Mouse (Mus musculus) spleen, postnatal 10 days (tissue): ENCODE data around the gene Smpdl3b.
"Not testable (repeated sequence)": the region's sequence is repeated elsewhere in the genome, so short reads cannot be mapped to it uniquely, and the experiment has no call there.

Source experiments
- DNase-seq, 2 experiments: peaks; one replicate each; pipeline ENCODE4 v3.0.0; 2021 to 2022; ENCODE audit warnings: low spot score in 2 of 2

Smpdl3b gene

DNA sequence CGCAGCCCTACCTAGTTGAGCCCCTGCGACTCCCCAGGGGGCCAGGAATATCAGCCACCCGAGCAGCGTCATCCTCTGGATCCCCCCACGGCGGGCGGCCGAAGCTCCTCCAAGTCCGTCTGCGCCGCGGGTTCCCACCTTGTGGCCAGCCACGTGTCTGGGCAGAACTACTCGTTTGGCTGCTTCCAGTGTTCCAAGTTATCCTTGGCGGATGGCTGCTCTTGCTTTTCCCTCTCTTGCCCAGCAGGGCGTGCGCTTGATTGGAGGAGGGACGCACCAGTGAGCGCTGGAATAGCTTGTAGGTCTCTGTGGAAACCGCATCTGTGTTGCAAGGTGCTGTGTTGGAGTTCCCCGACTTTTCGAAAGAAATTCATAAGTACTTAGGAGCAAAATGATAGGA is at the start of gene Smpdl3b:
Smpdl3b (minus strand) TSS at position 279 of the 400 bp plus-strand sequence.
- DNase-seq, result peak in 1 of 2 experiments; percentile 32

DNA sequence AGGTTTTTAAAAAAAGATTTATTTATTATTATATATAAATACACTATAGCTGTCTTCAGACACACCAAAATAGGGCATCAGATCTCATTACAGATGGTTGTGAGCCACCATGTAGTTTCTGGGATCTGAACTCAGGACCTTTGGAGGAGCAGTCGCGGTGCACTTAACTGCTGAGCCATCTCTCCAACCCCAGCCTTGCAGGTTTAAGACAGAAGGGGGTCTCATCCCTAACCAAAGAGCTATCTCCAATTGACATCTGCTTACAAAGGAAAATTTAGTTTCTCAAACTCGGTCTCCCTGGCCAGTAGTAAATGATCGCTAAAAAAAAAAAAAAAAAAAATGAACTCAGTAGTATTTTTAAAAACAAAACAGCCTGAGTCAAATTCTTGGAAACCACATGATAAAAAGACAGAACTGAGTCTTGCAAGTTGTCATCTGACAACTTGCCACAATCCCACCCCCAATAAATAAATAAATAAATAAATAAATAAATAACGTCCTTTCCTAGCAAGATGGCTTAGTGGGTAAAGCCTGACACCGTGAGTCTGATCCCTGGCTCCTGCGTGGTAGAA is 49.7 kb upstream of the Smpdl3b start:
- no peak for DNase-seq

DNA sequence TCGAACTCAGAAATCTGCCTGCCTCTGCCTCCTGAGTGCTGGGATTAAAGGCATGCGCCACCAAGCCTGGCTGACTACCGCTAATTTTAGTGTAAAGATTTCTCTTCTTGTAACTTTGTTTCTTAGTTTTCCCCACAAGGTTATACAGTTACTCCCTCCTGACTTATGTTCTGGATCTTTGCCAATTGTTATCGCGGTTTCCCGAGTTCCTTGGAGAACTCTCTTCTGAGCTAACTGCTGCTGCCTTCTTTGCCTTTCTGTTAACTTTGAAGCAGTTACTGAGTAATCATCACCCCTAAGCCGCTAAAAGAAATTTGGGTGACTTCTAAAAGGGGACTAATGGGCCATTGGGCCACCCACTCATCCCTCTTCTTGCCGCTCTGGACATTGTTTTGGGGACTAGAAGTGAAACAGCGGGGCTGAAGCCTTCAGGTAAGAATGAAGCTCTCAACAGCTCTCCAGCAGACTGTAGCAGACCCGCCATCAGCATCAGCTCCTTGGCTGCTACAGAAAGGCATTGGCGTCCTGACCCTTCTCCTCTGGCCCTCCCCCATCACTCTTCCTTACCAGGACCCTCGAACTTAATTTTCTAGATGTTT is 48.6 kb upstream of the Smpdl3b start:
- no peak for DNase-seq

- peak in 1 of 2 experiments; percentile 45 for DNase-seq
Measured at GRCm38 (mm10) chr4:132805146-132805545, 48.1 kb upstream of the Smpdl3b start.

DNA sequence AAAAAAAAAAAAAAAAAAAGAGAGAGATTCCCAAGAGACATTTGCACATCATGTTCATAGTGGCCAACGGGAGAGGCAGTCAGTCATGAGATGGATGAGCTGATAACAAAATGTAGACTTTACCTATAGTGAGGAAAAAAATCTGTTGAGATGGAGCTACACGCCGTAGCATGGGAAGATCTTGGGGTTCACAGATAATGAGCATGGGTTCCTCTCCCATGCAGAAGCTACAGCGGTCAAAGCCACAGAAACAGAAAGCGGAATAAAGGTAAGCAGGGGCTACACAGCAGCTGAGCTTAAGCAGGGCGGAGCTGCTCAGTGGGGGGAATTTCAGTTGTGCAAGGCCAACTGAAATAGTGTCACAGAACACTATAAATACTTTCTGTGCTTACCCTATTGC is 47.3 kb upstream of the Smpdl3b start:
- DNase-seq, result peak in 1 of 2 experiments; percentile 44

GRCm38 (mm10) chr4:132803876-132804275 is 46.8 kb upstream of the Smpdl3b start:
- DNase-seq, result no peak

DNA sequence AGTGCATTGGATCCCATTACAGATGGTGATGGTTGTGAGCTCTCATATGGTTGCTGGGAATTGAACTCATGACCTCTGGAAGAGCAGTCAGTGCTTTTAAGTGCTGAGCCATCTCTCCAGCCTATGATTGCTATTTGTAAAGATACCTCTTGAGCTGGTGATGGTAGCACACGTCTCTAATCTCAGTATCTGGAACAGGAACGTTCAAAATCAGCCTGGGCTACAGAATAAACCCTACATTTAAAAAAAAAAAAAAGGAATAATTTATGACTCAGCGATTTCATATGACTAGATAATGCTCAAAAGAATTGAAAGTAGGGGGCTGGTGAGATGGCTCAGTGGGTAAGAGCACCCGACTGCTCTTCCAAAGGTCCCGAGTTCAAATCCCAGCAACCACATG is 46.2 kb upstream of the Smpdl3b start:
- DNase-seq, result no peak

DNA sequence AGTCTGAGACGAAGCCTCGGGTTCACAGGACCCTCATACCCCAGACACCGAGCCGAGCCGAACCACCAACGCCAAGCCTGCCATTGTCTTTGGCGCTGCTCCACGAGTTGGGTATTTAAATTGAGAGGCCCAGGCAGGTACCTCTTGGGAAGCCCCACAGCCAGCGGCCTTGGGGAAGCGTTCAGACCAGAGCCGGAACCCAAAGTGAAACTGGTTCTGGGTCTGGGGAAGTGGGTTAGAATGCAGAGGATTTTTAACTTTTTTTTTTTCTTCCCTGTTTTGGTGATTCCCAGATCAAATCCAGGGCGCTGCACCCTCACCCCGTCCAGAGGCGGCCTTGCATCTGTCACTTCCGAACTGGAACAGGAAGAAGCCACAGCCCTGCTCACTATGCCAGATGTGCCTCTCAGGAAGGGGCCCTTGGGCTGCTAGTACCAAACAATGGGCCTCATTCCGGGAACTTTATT is 45.2 kb upstream of the Smpdl3b start:
- DNase-seq, result peak; percentile 51 to 58

GRCm38 (mm10) chr4:132801176-132802077 is 44.4 kb upstream of the Smpdl3b start:
- DNase-seq, result no peak

- no peak for DNase-seq
Measured at GRCm38 (mm10) chr4:132799845-132800244, 42.8 kb upstream of the Smpdl3b start.

GRCm38 (mm10) chr4:132798666-132799065 is 41.6 kb upstream of the Smpdl3b start:
- DNase-seq, result not testable (repeated sequence)

GRCm38 (mm10) chr4:132798028-132798427 is 41.0 kb upstream of the Smpdl3b start:
- DNase-seq, result no peak

DNA sequence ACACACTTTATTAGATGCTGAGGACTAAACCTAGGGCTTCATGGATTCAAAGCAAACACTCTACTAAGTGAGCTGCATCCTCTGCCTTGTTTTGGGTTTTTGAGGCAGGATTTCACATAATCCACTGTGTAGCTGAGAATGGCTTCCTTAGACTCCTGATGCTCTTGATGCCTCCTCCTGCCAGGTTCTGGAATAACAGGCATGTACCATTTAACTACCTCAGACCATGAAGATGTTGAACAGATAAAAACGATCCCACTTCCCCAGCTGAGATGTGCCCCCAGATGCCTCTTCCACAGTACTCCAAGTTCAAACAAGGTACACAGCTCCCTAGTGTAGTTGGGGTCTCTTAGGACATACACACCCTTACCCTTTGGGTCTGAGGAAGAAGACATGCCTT is 40.4 kb upstream of the Smpdl3b start:
- no peak for DNase-seq

GRCm38 (mm10) chr4:132796196-132796886 is 39.3 kb upstream of the Smpdl3b start, which contains the start of gene Themis2:
Themis2 (minus strand) TSS chr4:132796387.
- peak; percentile 92 to 97 for DNase-seq

- DNase-seq, result no peak
Measured at GRCm38 (mm10) chr4:132795171-132795570, 38.1 kb upstream of the Smpdl3b start.

DNA sequence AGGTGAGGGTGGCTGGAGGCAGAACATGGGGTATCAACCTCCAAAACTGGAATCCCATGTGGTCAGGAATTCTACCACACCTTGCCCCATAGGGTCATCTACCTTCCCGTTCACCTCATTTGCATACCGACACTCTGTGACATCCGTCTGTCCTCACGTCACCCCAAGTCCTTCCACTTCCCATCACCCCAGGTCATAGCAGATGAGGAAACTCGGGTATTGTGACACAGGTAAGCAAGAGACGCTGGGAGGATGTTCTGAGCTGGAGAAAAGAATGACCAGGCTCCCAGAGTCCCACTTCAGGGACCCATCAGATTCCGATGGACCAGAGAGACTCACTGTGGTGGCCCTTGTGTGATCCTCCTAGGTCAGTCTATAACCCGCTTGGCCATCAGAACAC is 37.7 kb upstream of the Smpdl3b start:
- peak in 1 of 2 experiments; percentile 45 for DNase-seq

DNA sequence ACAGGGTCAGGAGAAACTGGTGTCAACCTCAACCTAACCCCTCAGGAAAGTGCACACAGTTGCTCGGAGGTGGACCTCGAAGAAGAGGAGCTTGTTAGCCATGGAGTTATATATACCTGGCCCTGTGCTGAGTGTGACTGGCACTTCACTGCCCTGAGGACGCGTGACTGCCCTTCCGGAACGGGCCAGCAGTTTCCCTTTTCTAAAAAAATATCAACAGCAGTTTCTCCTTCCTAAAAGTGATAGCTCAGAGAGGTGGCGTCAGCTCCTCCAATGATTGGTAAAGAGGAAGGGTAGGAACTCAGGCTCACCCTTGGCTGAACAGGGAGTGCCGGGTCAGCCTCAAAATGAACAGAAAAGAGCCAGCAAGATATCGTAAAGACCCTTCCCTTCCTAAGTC is 37.0 kb upstream of the Smpdl3b start:
- DNase-seq, result peak in 1 of 2 experiments; percentile 53

DNA sequence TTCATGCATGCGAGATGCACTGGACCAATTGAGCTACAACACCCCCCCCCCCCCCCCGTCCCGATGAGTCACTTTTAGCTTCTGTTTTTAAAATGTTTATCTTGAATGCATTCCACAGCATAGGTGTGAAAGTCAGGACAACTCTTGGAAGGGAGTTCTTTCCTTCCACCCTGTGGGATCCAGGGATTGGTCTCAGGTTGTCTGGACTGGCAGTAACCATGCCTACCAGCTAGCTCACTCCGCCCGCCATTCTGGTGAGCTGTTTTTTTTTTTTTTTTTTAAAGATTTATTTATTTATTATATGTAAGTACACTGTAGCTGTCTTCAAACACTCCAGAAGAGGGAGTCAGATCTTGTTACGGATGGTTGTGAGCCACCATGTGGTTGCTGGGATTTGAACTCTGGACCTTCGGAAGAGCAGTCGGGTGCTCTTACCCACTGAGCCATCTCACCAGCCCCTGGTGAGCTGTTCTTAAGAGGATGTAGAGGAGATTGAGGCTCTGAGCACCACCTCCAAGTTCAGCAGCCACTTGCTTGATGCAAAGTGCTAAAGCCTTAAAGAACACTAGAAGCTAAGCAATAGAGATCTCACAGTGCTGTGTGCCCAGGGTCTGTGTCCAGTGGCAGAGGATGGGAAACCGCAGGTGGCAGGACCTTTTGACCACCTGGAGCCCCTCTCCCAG is 36.4 kb upstream of the Smpdl3b start:
- DNase-seq, result not testable (repeated sequence)

GRCm38 (mm10) chr4:132789731-132790130 is 32.7 kb upstream of the Smpdl3b start:
- DNase-seq, result no peak

DNA sequence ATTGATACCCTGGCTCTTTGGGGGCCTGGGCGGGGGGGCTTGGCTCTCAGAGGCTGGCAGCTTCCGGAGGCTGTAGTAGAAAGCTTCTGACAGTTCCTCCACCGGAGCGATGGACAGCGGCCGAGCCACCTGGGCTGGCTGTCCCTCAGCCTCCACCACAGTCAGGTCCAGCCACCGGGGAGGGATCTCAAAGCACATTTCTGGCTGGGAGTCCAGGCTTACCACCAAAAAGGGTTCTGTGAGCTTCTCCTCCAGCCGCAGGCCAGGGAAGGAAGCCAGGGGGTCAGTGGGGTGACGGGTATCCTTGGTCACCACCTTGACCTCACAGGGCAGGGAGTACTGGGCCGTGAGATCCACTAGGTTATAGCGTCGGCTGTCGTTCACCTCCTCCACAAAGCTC is 28.2 kb upstream of the Smpdl3b start:
- no peak for DNase-seq

GRCm38 (mm10) chr4:132783732-132784131 is 26.7 kb upstream of the Smpdl3b start:
- no peak for DNase-seq
